Mouse (Mus musculus) bone marrow, adult 2 months (tissue): ENCODE measurements around the gene Gm1123. TPM values are rescaled to one million over a fixed set of nuclear protein-coding genes. Genes with fewer than 3 reads are reported as not detected.

Experiments
- H3K27ac ChIP-seq: fragments of 200-500 bp; 2 replicates; pipeline ENCODE4 v1.5.1; 2012; ENCODE audit warnings: low read depth, mild to moderate bottlenecking, control low read depth, inconsistent platforms, low read length; ENCODE audit not compliant: control insufficient read depth, poor library complexity, insufficient read depth
- H3K4me1 ChIP-seq: fragments of 200-500 bp; 2 replicates; pipeline ENCODE4 v1.6.1; 2011; ENCODE audit warnings: low read length; ENCODE audit not compliant: control insufficient read depth, insufficient read depth
- H3K4me3 ChIP-seq: fragments of 200-500 bp; replicated peaks from 2 replicates; pipeline ENCODE3; 2011; ENCODE audit warnings: mild to moderate bottlenecking, low read depth, low read length, control low read depth; ENCODE audit not compliant: control insufficient read depth
- CTCF ChIP-seq: fragments of 200-500 bp; IDR thresholded peaks from 2 replicates; pipeline ENCODE4 v1.5.1; 2011; ENCODE audit warnings: low read length, control low read depth; ENCODE audit not compliant: control insufficient read depth, insufficient read depth
- POLR2A ChIP-seq: fragments of 200-500 bp; IDR thresholded peaks from 2 replicates; pipeline ENCODE4 v1.6.1; 2011; ENCODE audit warnings: low read depth, mild to moderate bottlenecking, control low read depth, low read length, borderline replicate concordance; ENCODE audit not compliant: control insufficient read depth
- WGBS: fragments of 180-500 bp; shearing (Covaris S2); methylation state at CpG from one replicate; pipeline ENCODE4 v1.1.7; 2018; 5-methylcytosine and 5-hydroxymethylcytosine counted together
- polyA plus RNA-seq: library from polyadenylated mRNA; stranded (reverse); fragments of >200 nt; gene quantifications from 2 replicates; pipeline ENCODE4 v1.2.4, GENCODE M21; 2011; ENCODE audit warnings: low replicate concordance; ENCODE audit not compliant: missing spikeins, insufficient read depth, insufficient read length

Gm1123 gene
- polyA plus RNA-seq, 1 experiment: not detected

- TF ChIP-seq CTCF: no peak
- no peak for TF ChIP-seq POLR2A
- no peaks in the 10 kb centered on the region; the same call in 1 of the 2 replicates for H3K4me1 ChIP-seq
- no peak overlapping the region for H3K4me3 ChIP-seq
- WGBS: 80% methylated on average over 6 of the region's 6 CpGs
- no peak overlapping the region for H3K27ac ChIP-seq
These were observed 17.8 kb downstream of the Gm1123 start for GRCm38 (mm10) chr9:99017679-99018078.

- WGBS: 57% methylated on average over 3 of the region's 3 CpGs
- TF ChIP-seq CTCF: no peak
- TF ChIP-seq POLR2A: no peak
- H3K27ac ChIP-seq: no peak overlapping the region
- H3K4me3 ChIP-seq: no peak overlapping the region
- no peaks in the 10 kb centered on the region; the same call in 1 of the 2 replicates for H3K4me1 ChIP-seq
These were observed 18.8 kb downstream of the Gm1123 start for GRCm38 (mm10) chr9:99016759-99017158.

GRCm38 (mm10) chr9:99016301-99016700 is 19.2 kb downstream of the Gm1123 start:
- no peak for TF ChIP-seq POLR2A
- TF ChIP-seq CTCF: no peak
- H3K4me3 ChIP-seq: no peak overlapping the region
- WGBS: 50% methylated on average over 3 of the region's 3 CpGs
- H3K27ac ChIP-seq: no peak overlapping the region
- no peaks in the 10 kb centered on the region; the same call in 1 of the 2 replicates for H3K4me1 ChIP-seq

GRCm38 (mm10) chr9:99009898-99010199 is 25.7 kb downstream of the Gm1123 start:
- H3K4me1 ChIP-seq: peaks cover 1% of the 10 kb centered on the region; the same call in 1 of the 2 replicates
- peak overlapping the region; percentile 45 for H3K4me3 ChIP-seq
- WGBS: 30% methylated on average over 3 of the region's 3 CpGs
- peak overlapping the region; percentile 49 for H3K27ac ChIP-seq
- TF ChIP-seq POLR2A: no peak
- no peak for TF ChIP-seq CTCF

- H3K27ac ChIP-seq: peak overlapping the region; percentile 49
- 40% methylated on average over 12 of the region's 12 CpGs for WGBS
- H3K4me3 ChIP-seq: peak overlapping the region; percentile 45
- H3K4me1 ChIP-seq: peaks cover 1% of the 10 kb centered on the region; the same call in 1 of the 2 replicates
- no peak for TF ChIP-seq CTCF
- no peak for TF ChIP-seq POLR2A
These were observed 26.2 kb downstream of the Gm1123 start for GRCm38 (mm10) chr9:99009069-99009897.

GRCm38 (mm10) chr9:99001326-99001725 is 34.2 kb downstream of the Gm1123 start:
- no peak overlapping the region for H3K4me3 ChIP-seq
- H3K27ac ChIP-seq: no peak overlapping the region
- TF ChIP-seq CTCF (no peak), POLR2A (no peak)
- no peaks in the 10 kb centered on the region for H3K4me1 ChIP-seq
- 57% methylated on average over 6 of the region's 6 CpGs for WGBS

GRCm38 (mm10) chr9:98999881-99000339 is 35.6 kb downstream of the Gm1123 start:
- H3K4me3 ChIP-seq: no peak overlapping the region
- WGBS: 36% methylated on average over 9 of the region's 9 CpGs
- H3K27ac ChIP-seq: no peak overlapping the region
- TF ChIP-seq CTCF (no peak), POLR2A (no peak)
- H3K4me1 ChIP-seq: no peaks in the 10 kb centered on the region

GRCm38 (mm10) chr9:98994103-98994502 is 41.4 kb downstream of the Gm1123 start:
- TF ChIP-seq CTCF: no peak
- TF ChIP-seq POLR2A: no peak
- no peak overlapping the region for H3K4me3 ChIP-seq
- H3K4me1 ChIP-seq: no peaks in the 10 kb centered on the region
- H3K27ac ChIP-seq: no peak overlapping the region
- 89% methylated on average over 4 of the region's 4 CpGs for WGBS
